Mouse (Mus musculus) heart, embryonic 12.5 days (tissue): ENCODE results near the gene Thrap3. TPM values are rescaled to one million over a fixed set of nuclear protein-coding genes. Genes with fewer than 3 reads are reported as not detected.

Experiments used
- ATAC-seq: fragments of 200-750 bp; cut with Nextera tagmentation; 2 replicates; pipeline ENCODE4 v1.8.0; 2017; ENCODE audit warnings: moderate TSS enrichment, moderate library complexity; ENCODE audit not compliant: insufficient number of reproducible peaks, low FRiP score
- H3K27ac ChIP-seq: fragments of 300-500 bp; sonication (generic); 2 replicates; pipeline ENCODE4 v1.5.1; 2016; ENCODE audit warnings: mild to moderate bottlenecking, moderate library complexity; ENCODE audit not compliant: poor library complexity, severe bottlenecking
- H3K27me3 ChIP-seq: fragments of 300-500 bp; sonication (generic); replicated peaks from 2 replicates; pipeline ENCODE4 v1.6.1; 2016; ENCODE audit warnings: mild to moderate bottlenecking, moderate library complexity
- H3K36me3 ChIP-seq: fragments of 300-500 bp; sonication (generic); 2 replicates; pipeline ENCODE4 v1.6.1; 2016; ENCODE audit warnings: mild to moderate bottlenecking, moderate library complexity
- H3K4me1 ChIP-seq: fragments of 300-500 bp; sonication (generic); replicated peaks from 2 replicates; pipeline ENCODE4 v1.6.1; 2016; ENCODE audit warnings: mild to moderate bottlenecking
- H3K4me2 ChIP-seq: fragments of 300-500 bp; sonication (generic); 2 replicates; pipeline ENCODE4 v1.6.1; 2016; ENCODE audit warnings: mild to moderate bottlenecking, moderate library complexity
- H3K4me3 ChIP-seq: fragments of 300-500 bp; sonication (generic); 2 replicates; pipeline ENCODE4 v1.5.1; 2016; ENCODE audit warnings: mild to moderate bottlenecking
- H3K9ac ChIP-seq: fragments of 300-500 bp; sonication (generic); 2 replicates; pipeline ENCODE4 v1.6.1; 2016; ENCODE audit warnings: mild to moderate bottlenecking, moderate library complexity
- H3K9me3 ChIP-seq: fragments of 300-500 bp; sonication (generic); replicated peaks from 2 replicates; pipeline ENCODE4 v1.6.1; 2016; ENCODE audit warnings: mild to moderate bottlenecking, moderate library complexity
- WGBS: fragments of 180-500 bp; shearing (Covaris S2); methylation state at CpG from one replicate; pipeline ENCODE4 v1.1.7; 2016; 5-methylcytosine and 5-hydroxymethylcytosine counted together
- polyA plus RNA-seq: library from polyadenylated mRNA; unstranded; fragments of >200 nt; fragmentation: Nextera tagmentation; extraction: Ambion mirVana; gene quantifications from 2 replicates; pipeline ENCODE4 v1.2.1, GENCODE M21; 2016

The Thrap3 gene
- polyA plus RNA-seq, 1 experiment from 2014 or later = 177 TPM

- H3K9ac ChIP-seq = no peak overlapping the region
- H3K27ac ChIP-seq = no peak overlapping the region
- no peak overlapping the region for H3K4me2 ChIP-seq
- H3K27me3 ChIP-seq = no peaks in the 10 kb centered on the region
- no peaks in the 10 kb centered on the region for H3K36me3 ChIP-seq
- WGBS = 77% methylated on average over 6 of the region's 6 CpGs
- no peak for ATAC-seq
- H3K4me1 ChIP-seq = no peaks in the 10 kb centered on the region; the same call in 1 of the 2 replicates
- H3K9me3 ChIP-seq = no peaks in the 10 kb centered on the region
- no peak overlapping the region for H3K4me3 ChIP-seq
Observed at GRCm38 (mm10) chr4:126217771-126218170, 15.2 kb upstream of the Thrap3 start.

GRCm38 (mm10) chr4:126207081-126207480 lies 4.5 kb upstream of the Thrap3 start:
- WGBS = 47% methylated on average over 6 of the region's 6 CpGs
- H3K27me3 ChIP-seq = no peaks in the 10 kb centered on the region
- no peaks in the 10 kb centered on the region for H3K36me3 ChIP-seq
- H3K9me3 ChIP-seq = no peaks in the 10 kb centered on the region
- H3K4me3 ChIP-seq = no peak overlapping the region
- no peak overlapping the region for H3K9ac ChIP-seq
- no peak overlapping the region for H3K27ac ChIP-seq
- H3K4me1 ChIP-seq = peaks cover 16% of the 10 kb centered on the region
- ATAC-seq = no peak
- H3K4me2 ChIP-seq = no peak overlapping the region

GRCm38 (mm10) chr4:126205386-126205785 lies 2.8 kb upstream of the Thrap3 start:
- no peaks in the 10 kb centered on the region; the same call in 1 of the 2 replicates for H3K36me3 ChIP-seq
- no peak overlapping the region for H3K27ac ChIP-seq
- no peak overlapping the region for H3K9ac ChIP-seq
- 50% methylated on average over 1 of the region's 1 CpGs for WGBS
- no peak overlapping the region for H3K4me3 ChIP-seq
- H3K4me2 ChIP-seq = no peak overlapping the region
- H3K27me3 ChIP-seq = no peaks in the 10 kb centered on the region
- ATAC-seq = no peak
- no peaks in the 10 kb centered on the region for H3K9me3 ChIP-seq
- H3K4me1 ChIP-seq = peaks cover 23% of the 10 kb centered on the region

GRCm38 (mm10) chr4:126204661-126205230 lies 2.2 kb upstream of the Thrap3 start:
- ATAC-seq = no peak
- Histone ChIP-seq H3K4me3 (no peak overlapping the region), H3K27ac (no peak overlapping the region), H3K4me2 (no peak overlapping the region), H3K4me1 (peaks cover 29% of the 10 kb centered on the region), H3K9me3 (no peaks in the 10 kb centered on the region), H3K27me3 (no peaks in the 10 kb centered on the region), H3K9ac (no peak overlapping the region), H3K36me3 (no peaks in the 10 kb centered on the region; the same call in 1 of the 2 replicates)
- WGBS = 69% methylated on average over 12 of the region's 12 CpGs

- Histone ChIP-seq H3K9ac (no peak overlapping the region), H3K4me3 (no peak overlapping the region), H3K27me3 (no peaks in the 10 kb centered on the region), H3K27ac (0 out of 2 replicates have a peak overlapping the region, but pooled peaks have one; percentile 87), H3K4me1 (peaks cover 32% of the 10 kb centered on the region), H3K4me2 (no peak overlapping the region), H3K9me3 (no peaks in the 10 kb centered on the region), H3K36me3 (peaks cover 3% of the 10 kb centered on the region; the same call in 1 of the 2 replicates)
- ATAC-seq = no peak
- 83% methylated on average over 8 of the region's 8 CpGs for WGBS
Observed at GRCm38 (mm10) chr4:126204016-126204415, 1.5 kb upstream of the Thrap3 start.

DNA sequence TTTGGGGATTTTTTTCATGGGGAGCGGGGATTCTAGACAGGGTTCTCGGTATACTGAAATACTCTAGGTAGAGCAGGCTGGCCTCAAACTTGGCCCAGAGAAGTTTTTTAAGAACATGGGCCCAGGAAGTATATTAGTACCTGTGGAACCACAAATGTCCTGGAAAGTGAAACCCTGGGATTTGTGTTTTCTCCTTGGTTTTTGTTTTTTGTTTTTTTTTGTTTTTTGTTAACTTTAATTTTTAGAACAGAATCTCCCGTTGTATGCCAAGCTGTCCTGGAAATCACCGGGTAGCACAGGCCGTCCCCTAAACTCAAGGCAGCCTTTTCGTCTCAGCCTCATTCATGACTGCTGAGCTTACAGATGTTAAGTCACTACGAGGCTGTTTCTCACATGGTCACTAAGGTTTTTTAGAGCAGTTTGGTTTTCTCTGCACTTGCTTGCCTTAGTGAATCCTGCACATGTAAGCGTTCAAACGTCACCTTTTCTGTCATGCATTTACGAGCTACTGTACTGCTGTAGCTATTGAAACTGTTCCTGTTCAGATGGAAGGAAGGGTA lies 856 bp upstream of the Thrap3 start:
- no peak for ATAC-seq
- H3K4me2 ChIP-seq = peak overlapping the region; percentile 63
- H3K27me3 ChIP-seq = no peaks in the 10 kb centered on the region
- WGBS = 78% methylated on average over 10 of the region's 10 CpGs
- H3K4me1 ChIP-seq = peaks cover 36% of the 10 kb centered on the region
- peak overlapping the region; percentile 87 for H3K27ac ChIP-seq
- peak overlapping the region; percentile 89 for H3K9ac ChIP-seq
- H3K9me3 ChIP-seq = no peaks in the 10 kb centered on the region
- H3K36me3 ChIP-seq = peaks cover 3% of the 10 kb centered on the region; the same call in 1 of the 2 replicates
- peak overlapping the region; percentile 72 for H3K4me3 ChIP-seq

DNA sequence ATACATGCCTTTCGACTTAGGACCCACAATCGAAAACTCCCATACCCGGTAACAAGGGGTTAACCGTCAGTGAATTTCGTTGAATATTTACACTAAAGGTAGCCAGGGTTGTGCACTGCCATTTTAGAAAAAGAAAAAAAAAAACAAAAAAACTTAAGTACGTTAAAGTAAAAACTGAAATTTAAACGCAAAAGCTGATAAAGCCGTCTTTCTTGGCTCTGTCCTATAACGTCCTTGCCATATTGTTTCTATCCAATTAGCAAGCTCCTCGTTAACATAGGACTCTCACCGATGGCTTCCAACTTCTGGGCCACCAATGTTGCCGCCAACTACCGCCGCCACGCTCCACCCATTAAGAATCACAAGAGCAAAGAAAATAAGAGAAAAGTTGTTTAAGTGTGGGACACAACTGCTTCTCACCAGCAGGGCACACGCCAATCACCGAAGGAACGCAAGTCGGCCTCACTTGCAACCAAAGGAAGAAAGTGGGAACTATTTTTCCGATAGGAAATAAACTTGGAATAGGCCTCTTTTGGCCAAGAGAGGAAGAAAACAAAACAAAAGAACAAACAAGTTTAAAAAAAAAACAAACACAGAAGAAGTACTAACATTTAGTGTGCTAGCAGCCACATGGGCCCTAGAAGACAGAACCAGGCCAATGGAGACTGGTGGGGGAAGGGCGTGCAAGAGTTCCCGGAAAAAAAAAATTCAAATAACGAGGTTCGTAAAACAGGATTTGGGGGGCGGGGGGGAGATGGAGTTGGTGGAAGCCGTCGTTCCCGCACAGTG lies 852 bp downstream of the Thrap3 start:
- no peak for ATAC-seq
- Histone ChIP-seq H3K4me2 (peak overlapping the region; percentile 79), H3K27me3 (no peaks in the 10 kb centered on the region), H3K4me3 (peak overlapping the region; percentile 72), H3K9ac (peak overlapping the region; percentile 89), H3K9me3 (no peaks in the 10 kb centered on the region), H3K36me3 (peaks cover 3% of the 10 kb centered on the region), H3K4me1 (peaks cover 48% of the 10 kb centered on the region), H3K27ac (peak overlapping the region; percentile 98)
- under 1% methylated on average over 28 of the region's 28 CpGs for WGBS

DNA sequence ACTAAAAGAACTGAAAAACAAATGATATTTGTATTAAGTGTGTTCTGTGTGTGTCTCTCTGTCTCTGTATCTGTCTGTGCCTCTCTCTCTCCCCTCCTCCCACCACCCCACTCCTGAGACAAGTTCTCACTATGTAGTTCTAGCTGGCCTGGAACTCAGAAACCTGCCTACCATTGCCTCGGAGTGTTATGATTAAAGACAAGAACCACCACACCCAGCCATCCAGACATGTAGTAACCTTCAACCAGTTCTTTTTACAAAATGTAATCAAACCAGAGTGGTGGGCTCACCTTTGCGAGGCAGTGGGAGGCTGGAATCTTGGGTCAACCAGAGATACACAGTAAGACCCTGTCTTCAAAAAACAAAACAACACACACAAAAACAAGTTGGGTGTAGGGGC lies 1.9 kb downstream of the Thrap3 start:
- peak overlapping the region; percentile 50 for H3K27ac ChIP-seq
- peaks cover 3% of the 10 kb centered on the region for H3K36me3 ChIP-seq
- 30% methylated on average over 2 of the region's 2 CpGs for WGBS
- peak overlapping the region; percentile 79 for H3K4me2 ChIP-seq
- peak overlapping the region; percentile 72 for H3K4me3 ChIP-seq
- H3K4me1 ChIP-seq = peaks cover 56% of the 10 kb centered on the region
- ATAC-seq = no peak
- no peaks in the 10 kb centered on the region for H3K9me3 ChIP-seq
- H3K9ac ChIP-seq = peak overlapping the region; percentile 89
- H3K27me3 ChIP-seq = no peaks in the 10 kb centered on the region

DNA sequence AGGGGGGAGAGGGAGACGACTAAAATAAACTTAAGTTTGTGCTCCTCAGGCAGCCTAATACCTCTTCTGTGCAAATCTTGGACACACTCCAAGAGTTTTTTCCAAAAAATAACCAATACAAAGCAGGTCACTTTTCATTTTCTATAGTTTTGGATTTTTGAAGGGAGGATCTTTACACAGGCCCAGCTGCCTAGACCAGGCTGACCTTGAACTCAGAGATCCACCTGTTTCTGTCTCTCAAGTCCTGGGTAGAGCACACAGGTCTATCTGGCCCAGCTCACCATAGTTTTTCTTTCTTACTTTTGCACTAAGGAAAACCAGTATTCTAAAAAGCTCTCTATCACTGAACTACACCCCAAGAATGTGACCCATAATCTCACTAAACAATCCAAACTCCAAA lies 2.5 kb downstream of the Thrap3 start:
- H3K36me3 ChIP-seq = peaks cover 3% of the 10 kb centered on the region
- H3K4me2 ChIP-seq = peak overlapping the region; percentile 79
- ATAC-seq = no peak
- H3K27me3 ChIP-seq = no peaks in the 10 kb centered on the region
- peak overlapping the region; percentile 72 for H3K4me3 ChIP-seq
- peaks cover 56% of the 10 kb centered on the region for H3K4me1 ChIP-seq
- H3K9me3 ChIP-seq = no peaks in the 10 kb centered on the region
- H3K27ac ChIP-seq = no peak overlapping the region
- WGBS = 46% methylated on average over 1 of the region's 1 CpGs
- peak overlapping the region; percentile 51 for H3K9ac ChIP-seq

- no peak for ATAC-seq
- no peak overlapping the region; the same call in 1 of the 2 replicates for H3K9ac ChIP-seq
Observed at GRCm38 (mm10) chr4:126199556-126199955, 3.0 kb downstream of the Thrap3 start.

GRCm38 (mm10) chr4:126197485-126197884 lies 5.1 kb downstream of the Thrap3 start:
- peak overlapping the region; percentile 24; the same call in 1 of the 2 replicates for H3K4me2 ChIP-seq
- ATAC-seq = no peak
- H3K4me1 ChIP-seq = peaks cover 40% of the 10 kb centered on the region
- peaks cover 25% of the 10 kb centered on the region for H3K36me3 ChIP-seq
- H3K4me3 ChIP-seq = no peak overlapping the region
- no peak overlapping the region for H3K27ac ChIP-seq
- WGBS = 44% methylated on average over 3 of the region's 3 CpGs
- H3K9ac ChIP-seq = 0 out of 2 replicates have a peak overlapping the region, but pooled peaks have one; percentile 12
- no peaks in the 10 kb centered on the region for H3K27me3 ChIP-seq
- no peaks in the 10 kb centered on the region for H3K9me3 ChIP-seq

More at GRCm38 (mm10) chr4:126199556-126199955, 3.0 kb downstream of the Thrap3 start:
- Histone ChIP-seq H3K27ac (no peak overlapping the region), H3K36me3 (peaks cover 7% of the 10 kb centered on the region), H3K4me3 (peak overlapping the region; percentile 20; the same call in 1 of the 2 replicates), H3K9me3 (no peaks in the 10 kb centered on the region), H3K27me3 (no peaks in the 10 kb centered on the region), H3K4me2 (peak overlapping the region; percentile 79), H3K4me1 (peaks cover 54% of the 10 kb centered on the region)
- 60% methylated on average over 6 of the region's 6 CpGs for WGBS
